Mouse (Mus musculus): ENCODE data around the gene Ccpg1os. TPM values are rescaled to one million over a fixed set of nuclear protein-coding genes. Genes with fewer than 3 reads are reported as not detected.

Ccpg1os gene
- 5.4 TPM in 2 replicates for polyA plus RNA-seq (2015; fragmentation: Nextera tagmentation; extraction: Ambion mirVana)

DNA sequence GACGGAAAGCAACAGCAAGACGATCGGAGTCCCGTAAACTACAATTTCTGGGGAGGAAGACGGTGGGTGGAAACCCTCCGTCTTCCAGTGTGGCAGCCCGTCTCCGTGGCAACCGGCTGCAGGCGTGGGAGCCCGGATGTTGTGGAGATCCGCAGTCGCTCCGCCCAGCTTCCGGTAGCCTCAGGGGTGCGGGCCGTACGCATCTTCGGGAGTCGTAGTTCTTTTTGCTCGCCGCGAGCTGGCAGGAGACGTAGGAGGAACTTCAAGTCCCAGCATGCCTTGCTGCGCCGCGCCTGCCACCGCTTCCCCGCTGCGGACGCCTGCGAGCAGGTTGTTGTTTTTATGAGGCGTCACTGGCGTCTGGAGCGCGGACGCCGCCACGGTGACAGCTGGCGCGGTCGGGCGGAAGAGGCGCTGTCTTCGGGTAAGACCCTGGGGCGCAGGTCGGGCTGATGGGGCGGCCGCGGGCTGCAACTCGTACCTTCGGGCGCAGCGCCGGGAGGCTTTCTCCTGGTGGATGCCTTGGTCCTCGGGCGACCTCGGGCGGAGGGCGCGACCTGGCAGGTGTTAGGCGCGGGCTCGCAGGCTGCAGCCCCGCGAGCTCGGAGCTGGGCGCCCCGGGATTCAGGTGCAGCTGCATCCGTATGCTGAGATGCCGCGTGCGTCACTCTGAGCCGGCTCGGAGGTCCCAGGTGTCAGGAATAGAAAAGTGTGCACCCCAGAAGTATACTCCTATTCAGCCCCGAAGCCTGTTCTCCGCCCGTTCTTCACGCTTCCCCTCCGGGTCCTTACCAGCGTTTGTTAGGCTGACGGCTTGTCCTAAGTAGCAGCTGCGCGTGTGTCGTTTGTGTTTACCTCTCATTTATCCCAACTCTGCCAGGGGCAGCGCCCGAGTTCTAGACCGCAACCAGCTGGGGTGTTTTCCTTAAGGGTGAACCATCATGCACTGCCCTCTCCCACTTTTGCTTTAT, at the start of gene Ccpg1os, which contains the start of gene Ccpg1:
Gene Ccpg1os (minus strand): TSS at position 133 of the 971 bp plus-strand sequence.
Gene Ccpg1 (plus strand): TSS at position 180 of the 971 bp plus-strand sequence.

DNA sequence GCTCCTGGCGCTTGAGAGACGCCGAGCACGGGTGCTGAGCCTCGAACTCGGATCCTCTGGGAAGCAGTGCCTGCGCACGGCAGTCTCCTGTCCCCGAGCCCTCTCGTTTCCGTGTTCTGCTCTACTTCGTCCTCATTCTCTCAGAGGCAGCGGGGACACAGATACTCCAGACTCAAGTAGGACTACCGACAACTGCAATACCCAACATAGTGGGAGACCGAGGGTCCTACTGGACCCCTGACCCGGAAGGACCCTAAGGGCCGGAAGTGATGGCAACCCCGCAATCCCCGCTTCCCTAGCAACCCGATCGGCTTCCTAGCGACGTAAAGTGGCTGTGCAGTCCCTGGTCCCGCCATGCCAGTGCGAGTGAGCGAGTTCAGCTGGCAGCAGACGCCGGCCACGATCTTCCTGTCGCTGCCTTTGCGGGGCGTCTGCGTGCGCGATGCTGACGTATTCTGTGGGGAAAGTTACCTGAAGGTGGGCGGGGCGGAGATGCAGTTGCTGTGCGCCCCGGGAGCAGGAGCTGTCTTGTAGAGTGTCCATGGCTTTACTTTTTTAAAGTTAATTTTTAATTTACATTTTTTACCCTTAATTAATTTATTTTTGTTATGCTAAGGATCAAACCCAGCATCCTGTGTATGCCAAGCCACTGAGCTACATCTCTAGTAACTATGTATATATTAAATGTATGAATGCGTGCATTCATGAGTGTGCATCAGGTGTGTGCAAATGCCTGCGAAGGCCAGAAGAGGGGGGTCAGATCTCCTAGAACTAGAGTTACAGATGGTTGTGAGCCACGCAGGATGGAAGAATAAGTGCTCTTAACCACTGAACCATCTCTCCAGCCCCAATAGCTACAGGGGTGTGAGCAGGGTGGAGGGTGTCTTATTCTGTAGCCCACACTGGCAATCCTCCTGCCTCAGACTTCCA, 26.4 kb downstream of the Ccpg1os start, which contains the start of the genes Dyx1c1 and Gm44503:
Gene Dyx1c1 (plus strand): TSS at position 265 of the 930 bp plus-strand sequence.
Gene Gm44503 (plus strand): TSS at position 332 of the 930 bp plus-strand sequence.

Other genes starting within 250 kb of the Ccpg1os start
- 0.14 and 0.25 TPM in 2 replicates for gene Prtg, start 178.5 kb downstream of the Ccpg1os start, polyA plus RNA-seq (2015; fragmentation: Nextera tagmentation; extraction: Ambion mirVana)
- 0.70 and 0.99 TPM in 2 replicates for gene Pygo1, start 59.7 kb downstream of the Ccpg1os start, polyA plus RNA-seq (2015; fragmentation: Nextera tagmentation; extraction: Ambion mirVana)
- 0.47 and 0.52 TPM in 2 replicates for gene Dyx1c1, start 26.6 kb downstream of the Ccpg1os start, polyA plus RNA-seq (2015; fragmentation: Nextera tagmentation; extraction: Ambion mirVana)
- not detected in 2 replicates for gene Gm44503, start 26.5 kb downstream of the Ccpg1os start, polyA plus RNA-seq (2015; fragmentation: Nextera tagmentation; extraction: Ambion mirVana)
- gene Ccpg1, start within 50 bp of the Ccpg1os start, polyA plus RNA-seq (2015; fragmentation: Nextera tagmentation; extraction: Ambion mirVana): 23.4 and 28.8 TPM in 2 replicates
- gene Pigb, start 55.0 kb upstream of the Ccpg1os start, polyA plus RNA-seq (2015; fragmentation: Nextera tagmentation; extraction: Ambion mirVana): 5.5 TPM in 2 replicates
- gene Rab27a, start 59.5 kb upstream of the Ccpg1os start, polyA plus RNA-seq (2015; fragmentation: Nextera tagmentation; extraction: Ambion mirVana): 11.1 and 15.8 TPM in 2 replicates
- gene Khdc3, start 116.5 kb upstream of the Ccpg1os start, polyA plus RNA-seq (2015; fragmentation: Nextera tagmentation; extraction: Ambion mirVana): 0.20 and 0.29 TPM in 2 replicates
- gene Gm20509, start 117.1 kb upstream of the Ccpg1os start, polyA plus RNA-seq (2015; fragmentation: Nextera tagmentation; extraction: Ambion mirVana): not detected in 2 replicates
- 78.3 and 81.8 TPM in 2 replicates for gene Rsl24d1, start 128.0 kb upstream of the Ccpg1os start, polyA plus RNA-seq (2015; fragmentation: Nextera tagmentation; extraction: Ambion mirVana)